Mouse (Mus musculus): ENCODE results near the gene Krtap16-1. TPM values are rescaled to one million over a fixed set of nuclear protein-coding genes. Genes with fewer than 3 reads are reported as not detected.

Krtap16-1 gene
- polyA plus RNA-seq, 1 experiment = not detected

DNA sequence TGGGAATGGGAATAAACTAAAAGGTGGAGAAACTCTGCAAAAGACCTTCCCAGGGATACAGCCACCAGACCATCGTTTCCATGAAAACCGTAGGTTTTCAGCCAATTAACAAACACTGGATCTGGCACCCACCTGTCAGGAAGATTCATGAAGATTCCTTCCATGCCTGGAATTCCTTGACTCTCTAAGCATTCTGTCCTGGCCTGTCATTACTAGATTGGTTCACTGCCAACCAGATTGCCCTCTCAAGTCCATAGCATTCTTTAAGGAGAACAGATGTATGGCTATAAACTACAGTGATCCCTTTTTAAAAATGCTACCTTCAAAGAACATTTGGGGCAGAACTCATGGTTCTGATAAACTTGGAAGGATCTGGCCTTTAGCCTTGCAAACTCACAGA is 20.4 kb downstream of the Krtap16-1 start:
- H3K36me3 ChIP-seq (ENCODE audit: control insufficient read depth, insufficient read depth, low read length) = no peaks in the 10 kb centered on the region
- no peak for TF ChIP-seq POLR2A (IDR thresholded peaks at IDR 0.05; ENCODE audit: low read depth, low read length)
- TF ChIP-seq CTCF (IDR thresholded peaks at IDR 0.05; ENCODE audit: extremely low read depth, insufficient read length, insufficient replicate concordance, low read depth, low read length) = no peak
- H3K4me1 ChIP-seq (ENCODE audit: control insufficient read depth, insufficient read depth, insufficient read length, low read length) = no peaks in the 10 kb centered on the region
- no peak overlapping the region for H3K27ac ChIP-seq (ENCODE audit: insufficient read depth, low read depth, low read length)
- WGBS = 10% methylated on average over 2 of the region's 2 CpGs
- no peaks in the 10 kb centered on the region for H3K27me3 ChIP-seq (ENCODE audit: control insufficient read depth, insufficient read depth, low read length)
- no peak overlapping the region for H3K4me3 ChIP-seq (ENCODE audit: low read depth, low read length)

DNA sequence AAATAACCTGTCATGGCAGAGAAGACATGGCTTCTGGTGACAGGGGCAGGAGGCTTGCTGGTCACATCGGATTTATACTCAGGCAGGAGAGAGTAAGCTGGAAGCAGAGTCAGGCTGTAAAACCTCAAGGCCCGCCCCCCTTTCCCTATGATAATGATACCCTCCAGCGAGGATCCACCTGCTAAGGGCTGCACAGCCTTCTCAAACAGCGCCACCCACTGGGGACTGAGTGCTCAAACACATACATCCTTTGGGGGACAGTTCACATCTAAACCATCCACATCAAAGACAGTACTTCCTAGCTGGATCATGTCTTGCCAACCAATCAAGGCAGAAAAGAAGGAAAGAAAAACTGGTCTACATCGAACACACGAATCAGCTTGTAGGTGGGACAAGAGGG is 22.2 kb downstream of the Krtap16-1 start:
- Histone ChIP-seq H3K36me3 (ENCODE audit: control insufficient read depth, insufficient read depth, low read length) (no peaks in the 10 kb centered on the region), H3K4me3 (ENCODE audit: low read depth, low read length) (no peak overlapping the region), H3K27me3 (ENCODE audit: control insufficient read depth, insufficient read depth, low read length) (no peaks in the 10 kb centered on the region), H3K27ac (ENCODE audit: insufficient read depth, low read depth, low read length) (no peak overlapping the region), H3K4me1 (ENCODE audit: control insufficient read depth, insufficient read depth, insufficient read length, low read length) (no peaks in the 10 kb centered on the region)
- WGBS = 45% methylated on average over 6 of the region's 6 CpGs
- TF ChIP-seq CTCF (IDR thresholded peaks at IDR 0.05; ENCODE audit: extremely low read depth, insufficient read length, insufficient replicate concordance, low read depth, low read length) (no peak), POLR2A (IDR thresholded peaks at IDR 0.05; ENCODE audit: low read depth, low read length) (no peak)

DNA sequence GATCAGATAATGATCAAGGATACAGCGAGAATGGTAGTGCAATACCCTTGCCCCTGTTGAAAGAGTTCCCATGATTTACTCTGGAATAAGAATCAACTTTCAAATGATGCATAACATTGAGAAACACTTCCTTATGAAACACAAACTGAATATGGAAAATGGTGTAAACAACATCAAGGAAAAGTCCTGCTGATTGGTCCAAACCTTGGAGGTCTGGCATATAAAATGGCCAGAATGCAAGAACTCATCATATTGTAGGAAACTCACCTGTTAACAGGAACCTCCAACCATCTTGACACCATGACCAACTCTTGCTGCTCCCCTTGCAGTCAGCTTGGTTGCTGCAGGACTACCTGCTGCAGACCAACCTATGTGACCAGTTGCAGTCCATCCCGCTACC is 38.2 kb downstream of the Krtap16-1 start, which contains the start of gene Krtap9-5:
Krtap9-5 (plus strand) TSS at position 301 of the 400 bp plus-strand sequence.
- WGBS = 88% methylated on average over 2 of the region's 2 CpGs
- Histone ChIP-seq H3K27ac (ENCODE audit: insufficient read depth, low read depth, low read length) (no peak within 1 kb of the TSS), H3K27me3 (ENCODE audit: control insufficient read depth, insufficient read depth, low read length) (no peaks in the 10 kb centered on the region), H3K4me3 (ENCODE audit: low read depth, low read length) (no peak within 1 kb of the TSS), H3K4me1 (ENCODE audit: control insufficient read depth, insufficient read depth, insufficient read length, low read length) (no peaks in the 10 kb centered on the region), H3K36me3 (ENCODE audit: control insufficient read depth, insufficient read depth, low read length) (no peaks in the 10 kb centered on the region)
- TF ChIP-seq CTCF (IDR thresholded peaks at IDR 0.05; ENCODE audit: extremely low read depth, insufficient read length, insufficient replicate concordance, low read depth, low read length) (no peak), POLR2A (IDR thresholded peaks at IDR 0.05; ENCODE audit: low read depth, low read length) (no peak)

DNA sequence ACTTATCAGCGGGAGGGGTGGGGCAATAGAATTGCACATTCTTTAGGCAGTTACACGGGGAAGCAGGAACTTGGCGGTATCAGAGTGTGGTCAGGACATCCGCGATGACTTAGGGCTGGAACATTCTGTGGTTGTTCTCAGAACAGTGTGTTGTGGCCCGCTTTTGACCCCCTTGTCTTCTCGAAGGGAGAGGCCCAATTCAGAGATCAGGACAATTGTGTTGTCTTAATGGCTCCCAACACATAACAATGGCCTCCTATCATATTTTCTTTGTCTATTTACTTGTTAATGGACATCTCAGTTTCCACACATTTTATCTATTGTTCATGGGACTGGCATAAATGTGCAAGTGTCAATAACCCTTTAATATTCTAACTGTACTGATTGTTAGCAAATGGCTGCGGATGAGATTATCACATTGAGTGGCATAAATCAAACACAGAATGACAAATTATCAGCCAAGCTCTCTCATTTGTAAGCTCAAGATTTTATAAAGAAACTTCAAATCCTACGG is 48.6 kb downstream of the Krtap16-1 start:
- H3K4me3 ChIP-seq (ENCODE audit: low read depth, low read length) = no peak overlapping the region
- H3K27ac ChIP-seq (ENCODE audit: insufficient read depth, low read depth, low read length) = no peak overlapping the region
- H3K36me3 ChIP-seq (ENCODE audit: control insufficient read depth, insufficient read depth, low read length) = no peaks in the 10 kb centered on the region
- WGBS = 75% methylated on average over 9 of the region's 9 CpGs
- no peaks in the 10 kb centered on the region for H3K27me3 ChIP-seq (ENCODE audit: control insufficient read depth, insufficient read depth, low read length)
- TF ChIP-seq CTCF (IDR thresholded peaks at IDR 0.05; ENCODE audit: extremely low read depth, insufficient read length, insufficient replicate concordance, low read depth, low read length) (no peak), POLR2A (IDR thresholded peaks at IDR 0.05; ENCODE audit: low read depth, low read length) (no peak)
- H3K4me1 ChIP-seq (ENCODE audit: control insufficient read depth, insufficient read depth, insufficient read length, low read length) = no peaks in the 10 kb centered on the region

DNA sequence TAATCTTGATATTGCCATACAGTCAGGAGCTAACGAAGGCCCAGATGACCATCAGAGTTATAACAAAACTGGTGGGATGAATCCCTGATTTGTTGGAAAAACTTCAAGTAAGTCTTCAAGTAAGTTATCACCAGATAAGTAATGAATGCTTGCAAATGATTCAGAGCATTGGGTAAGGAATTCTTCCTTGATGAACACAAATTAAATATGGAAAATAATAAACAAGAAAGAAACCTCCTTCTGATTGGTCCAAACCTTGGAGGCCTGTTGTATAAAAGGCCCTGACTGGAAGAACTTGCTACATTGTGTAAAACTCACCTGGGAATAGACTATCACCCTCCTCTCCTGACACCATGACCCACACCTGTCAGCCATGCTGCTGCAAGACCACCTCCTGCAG is 50.4 kb downstream of the Krtap16-1 start, which contains the start of gene Krtap31-2:
Krtap31-2 (plus strand) TSS at position 301 of the 400 bp plus-strand sequence.
- Histone ChIP-seq H3K27ac (ENCODE audit: insufficient read depth, low read depth, low read length) (no peak within 1 kb of the TSS), H3K27me3 (ENCODE audit: control insufficient read depth, insufficient read depth, low read length) (no peaks in the 10 kb centered on the region), H3K4me1 (ENCODE audit: control insufficient read depth, insufficient read depth, insufficient read length, low read length) (no peaks in the 10 kb centered on the region), H3K36me3 (ENCODE audit: control insufficient read depth, insufficient read depth, low read length) (no peaks in the 10 kb centered on the region), H3K4me3 (ENCODE audit: low read depth, low read length) (no peak within 1 kb of the TSS)
- TF ChIP-seq POLR2A (IDR thresholded peaks at IDR 0.05; ENCODE audit: low read depth, low read length) (no peak), CTCF (IDR thresholded peaks at IDR 0.05; ENCODE audit: extremely low read depth, insufficient read length, insufficient replicate concordance, low read depth, low read length) (no peak)
- WGBS = 82% methylated on average over 1 of the region's 1 CpGs

Other genes with a start within 250 kb of the Krtap16-1 start
- gene Gm11595, start 213.7 kb downstream of the Krtap16-1 start, polyA plus RNA-seq (2012; rRNA removed) = not detected in 2 replicates
- gene Krtap4-8, start 205.9 kb downstream of the Krtap16-1 start, polyA plus RNA-seq (2012; rRNA removed) = not detected in 2 replicates
- gene Krtap4-9, start 201.4 kb downstream of the Krtap16-1 start, polyA plus RNA-seq (2012; rRNA removed) = not detected in 2 replicates
- not detected in 2 replicates for gene Gm11596, start 193.1 kb downstream of the Krtap16-1 start, polyA plus RNA-seq (2012; rRNA removed)
- not detected in 2 replicates for gene Gm11569, start 187.7 kb downstream of the Krtap16-1 start, polyA plus RNA-seq (2012; rRNA removed)
- not detected in 2 replicates for gene Gm11554, start 182.2 kb downstream of the Krtap16-1 start, polyA plus RNA-seq (2012; rRNA removed)
- not detected in 2 replicates for gene Krtap4-13, start 176.7 kb downstream of the Krtap16-1 start, polyA plus RNA-seq (2012; rRNA removed)
- not detected in 2 replicates for gene Gm11564, start 170.9 kb downstream of the Krtap16-1 start, polyA plus RNA-seq (2012; rRNA removed)
- gene 2300003K06Rik, start 148.5 kb downstream of the Krtap16-1 start, polyA plus RNA-seq (2012; rRNA removed) = not detected in 2 replicates
- gene Krtap4-16, start 135.0 kb downstream of the Krtap16-1 start, polyA plus RNA-seq (2012; rRNA removed) = 1.9 and 3.2 TPM in 2 replicates
- not detected in 2 replicates for gene Gm11568, start 128.7 kb downstream of the Krtap16-1 start, polyA plus RNA-seq (2012; rRNA removed)
- gene Gm11559, start 122.1 kb downstream of the Krtap16-1 start, polyA plus RNA-seq (2012; rRNA removed) = not detected in 2 replicates
- not detected in 2 replicates for gene Krtap9-1, start 113.2 kb downstream of the Krtap16-1 start, polyA plus RNA-seq (2012; rRNA removed)
- not detected in 2 replicates for gene Gm11567, start 107.4 kb downstream of the Krtap16-1 start, polyA plus RNA-seq (2012; rRNA removed)
- not detected in 2 replicates for gene Krtap31-1, start 78.7 kb downstream of the Krtap16-1 start, polyA plus RNA-seq (2012; rRNA removed)
- gene Gm11565, start 71.8 kb downstream of the Krtap16-1 start, polyA plus RNA-seq (2012; rRNA removed) = not detected in 2 replicates
- not detected in 2 replicates for gene Krtap31-2, start 50.3 kb downstream of the Krtap16-1 start, polyA plus RNA-seq (2012; rRNA removed)
- not detected in 2 replicates for gene Krtap9-5, start 38.1 kb downstream of the Krtap16-1 start, polyA plus RNA-seq (2012; rRNA removed)
- not detected in 2 replicates for gene Krtap29-1, start 7.5 kb downstream of the Krtap16-1 start, polyA plus RNA-seq (2012; rRNA removed)
- not detected in 2 replicates for gene Krtap17-1, start 7.4 kb upstream of the Krtap16-1 start, polyA plus RNA-seq (2012; rRNA removed)
- gene Krt33a, start 29.6 kb upstream of the Krtap16-1 start, polyA plus RNA-seq (2012; rRNA removed) = not detected in 2 replicates
- gene Krt33b, start 43.3 kb upstream of the Krtap16-1 start, polyA plus RNA-seq (2012; rRNA removed) = not detected in 2 replicates
- gene Krt34, start 55.0 kb upstream of the Krtap16-1 start, polyA plus RNA-seq (2012; rRNA removed) = not detected in 2 replicates
- gene Krt31, start 64.0 kb upstream of the Krtap16-1 start, polyA plus RNA-seq (2012; rRNA removed) = 0.20 TPM in 1 of 2 replicates, not detected in the other
- gene Krt32, start 101.6 kb upstream of the Krtap16-1 start, polyA plus RNA-seq (2012; rRNA removed) = not detected in 2 replicates
- gene Krt35, start 109.6 kb upstream of the Krtap16-1 start, polyA plus RNA-seq (2012; rRNA removed) = not detected in 2 replicates
- not detected in 2 replicates for gene Krt36, start 119.0 kb upstream of the Krtap16-1 start, polyA plus RNA-seq (2012; rRNA removed)
- gene Krt13, start 135.0 kb upstream of the Krtap16-1 start, polyA plus RNA-seq (2012; rRNA removed) = 1.0 TPM in 1 of 2 replicates, not detected in the other
- 0.32 and 1.1 TPM in 2 replicates for gene Krt15, start 149.3 kb upstream of the Krtap16-1 start, polyA plus RNA-seq (2012; rRNA removed)
- 1,218 and 2,324 TPM in 2 replicates for gene Krt19, start 162.1 kb upstream of the Krtap16-1 start, polyA plus RNA-seq (2012; rRNA removed)
- gene Krt9, start 206.6 kb upstream of the Krtap16-1 start, polyA plus RNA-seq (2012; rRNA removed) = not detected in 2 replicates
- 0.27 TPM in 1 of 2 replicates, not detected in the other for gene Krt14, start 221.0 kb upstream of the Krtap16-1 start, polyA plus RNA-seq (2012; rRNA removed)

Measured in small intestine, adult 2 months (tissue).